Mouse (Mus musculus) liver, embryonic 14.5 days (tissue): ENCODE data around the gene Gm9970. TPM values are rescaled to one million over a fixed set of nuclear protein-coding genes. Genes with fewer than 3 reads are reported as not detected.
A peak's percentile ranks its signal among the peaks of the same experiment; 100 is the strongest.

Experiments
- ATAC-seq: fragments of 200-750 bp; cut with Nextera tagmentation; 2 replicates; pipeline ENCODE4 v1.8.0; 2017; ENCODE audit warnings: moderate number of reproducible peaks, mild to moderate bottlenecking, moderate library complexity; ENCODE audit not compliant: insufficient read depth
- DNase-seq, 3 experiments: peaks; one replicate each; pipeline ENCODE4 v3.0.0-alpha.2; 2012 to 2013; ENCODE audit warnings: low read depth in 3 of 3, low spot score in 3 of 3
- H3K27ac ChIP-seq: fragments of 300-500 bp; sonication (generic); 2 replicates; pipeline ENCODE4 v1.5.1; 2014; ENCODE audit warnings: moderate library complexity, mild to moderate bottlenecking, control low read depth, inconsistent platforms
- H3K27me3 ChIP-seq: fragments of 300-500 bp; sonication (generic); 2 replicates; pipeline ENCODE4 v1.6.1; 2014; ENCODE audit warnings: mild to moderate bottlenecking, low read length, moderate library complexity; ENCODE audit not compliant: control insufficient read depth, insufficient read depth
- H3K36me3 ChIP-seq: fragments of 300-500 bp; sonication (generic); replicated peaks from 2 replicates; pipeline ENCODE4 v1.6.1; 2014; ENCODE audit warnings: low read depth; ENCODE audit not compliant: control insufficient read depth, insufficient read depth
- H3K4me1 ChIP-seq, 2 experiments: fragments of 200-500 bp in 1 of 2; fragments of 300-500 bp in 1 of 2; sonication (generic) in 1 of 2; replicated peaks; 2 replicates each; pipeline ENCODE4 v1.6.1; 2012 to 2014; ENCODE audit warnings: antibody characterized with exemption in 1 of 2, inconsistent platforms in 1 of 2, low read length in 1 of 2; ENCODE audit not compliant: control insufficient read depth in 2 of 2, insufficient read depth in 2 of 2
- H3K4me2 ChIP-seq: fragments of 300-500 bp; sonication (generic); 2 replicates; pipeline ENCODE4 v1.6.1; 2014; ENCODE audit warnings: low read depth, mild to moderate bottlenecking, control low read depth, moderate library complexity
- H3K4me3 ChIP-seq, 2 experiments: fragments of 200-500 bp in 1 of 2; fragments of 300-500 bp in 1 of 2; sonication (generic) in 1 of 2; 2 replicates each; pipeline ENCODE4 v1.5.1; 2012 to 2014; ENCODE audit warnings: low read depth in 2 of 2, low read length in 2 of 2, mild to moderate bottlenecking in 2 of 2, control low read depth in 1 of 2, inconsistent platforms in 1 of 2, moderate library complexity in 1 of 2; ENCODE audit not compliant: insufficient read depth in 1 of 2
- H3K9ac ChIP-seq: fragments of 300-500 bp; sonication (generic); replicated peaks from 2 replicates; pipeline ENCODE4 v1.6.1; 2014; ENCODE audit warnings: mild to moderate bottlenecking, control low read depth, moderate library complexity
- H3K9me3 ChIP-seq: fragments of 300-500 bp; sonication (generic); 2 replicates; pipeline ENCODE4 v1.6.1; 2016; ENCODE audit warnings: low read length, mixed read lengths; ENCODE audit not compliant: control insufficient read depth
- CTCF ChIP-seq: IDR thresholded peaks from 2 replicates; pipeline ENCODE4 v1.5.1; 2016; ENCODE audit warnings: antibody characterized with exemption, low read depth, control low read depth
- EP300 ChIP-seq: IDR thresholded peaks from 2 replicates; pipeline ENCODE4 v1.6.1; 2016; ENCODE audit warnings: antibody characterized with exemption, low read depth
- WGBS: fragments of 180-500 bp; shearing (Covaris S2); extraction: QIAGEN DNeasy Blood & Tissue Kit; methylation state at CpG from one replicate; pipeline ENCODE4 v1.1.7; 2014; ENCODE audit not compliant: insufficient replicate concordance; 5-methylcytosine and 5-hydroxymethylcytosine counted together
- polyA plus RNA-seq, 2 experiments: library from polyadenylated mRNA; depleted of rRNA in 1 of 2; stranded (reverse) in 1 of 2; unstranded in 1 of 2; fragments of >200 nt; fragmentation: Nextera tagmentation in 1 of 2; extraction: Ambion mirVana in 1 of 2; gene quantifications; 2 replicates each; pipeline versions ENCODE4 v1.2.1 to v1.2.3; 2012 to 2014

Gene Gm9970
- polyA plus RNA-seq, 2 experiments, result 0.07 to 0.19 TPM

- ATAC-seq (peak; percentile 56), DNase-seq (peak in 1 of 3 experiments; percentile 40)
- peak overlapping the region; percentile 94 for H3K9ac ChIP-seq
- peak overlapping the region; percentile 83 for H3K27ac ChIP-seq
- peak overlapping the region; percentile 93 for H3K4me2 ChIP-seq
- TF ChIP-seq EP300 (no peak), CTCF (no peak)
- peak overlapping the region; percentile 75 to 79 for H3K4me3 ChIP-seq
- WGBS, result 9% methylated on average over 42 of the region's 42 CpGs
- peaks cover 52% of the 10 kb centered on the region for H3K36me3 ChIP-seq
- no peaks in the 10 kb centered on the region for H3K9me3 ChIP-seq
- no peaks in the 10 kb centered on the region for H3K27me3 ChIP-seq
- H3K4me1 ChIP-seq, result peaks cover 5 to 11% of the 10 kb centered on the region in 2 experiments
Observed at GRCm38 (mm10) chr5:31192045-31192938, 48.7 kb downstream of the Gm9970 start.

Other genes starting within 250 kb of the Gm9970 start
- gene Atraid, start 192.9 kb downstream of the Gm9970 start, polyA plus RNA-seq (2012; rRNA removed), result 28.8 and 31.0 TPM in 2 replicates
- gene Atraid, start 192.9 kb downstream of the Gm9970 start, polyA plus RNA-seq (2014; fragmentation: Nextera tagmentation; extraction: Ambion mirVana), result 50.4 and 53.2 TPM in 2 replicates
- gene Slc5a6, start 192.3 kb downstream of the Gm9970 start, polyA plus RNA-seq (2012; rRNA removed), result 4.2 and 5.2 TPM in 2 replicates
- 2.2 and 2.3 TPM in 2 replicates for gene Slc5a6, start 192.3 kb downstream of the Gm9970 start, polyA plus RNA-seq (2014; fragmentation: Nextera tagmentation; extraction: Ambion mirVana)
- 18.2 and 20.4 TPM in 2 replicates for gene Cad, start 186.5 kb downstream of the Gm9970 start, polyA plus RNA-seq (2012; rRNA removed)
- 14.0 and 15.8 TPM in 2 replicates for gene Cad, start 186.5 kb downstream of the Gm9970 start, polyA plus RNA-seq (2014; fragmentation: Nextera tagmentation; extraction: Ambion mirVana)
- not detected in 2 replicates for gene Dnajc5g, start 134.9 kb downstream of the Gm9970 start, polyA plus RNA-seq (2012; rRNA removed)
- gene Dnajc5g, start 134.9 kb downstream of the Gm9970 start, polyA plus RNA-seq (2014; fragmentation: Nextera tagmentation; extraction: Ambion mirVana), result not detected in 2 replicates
- 0.26 and 0.40 TPM in 2 replicates for gene Slc30a3, start 133.0 kb downstream of the Gm9970 start, polyA plus RNA-seq (2012; rRNA removed)
- gene Slc30a3, start 133.0 kb downstream of the Gm9970 start, polyA plus RNA-seq (2014; fragmentation: Nextera tagmentation; extraction: Ambion mirVana), result 0.14 and 0.41 TPM in 2 replicates
- gene Trim54, start 124.5 kb downstream of the Gm9970 start, polyA plus RNA-seq (2012; rRNA removed), result not detected in 2 replicates
- gene Trim54, start 124.5 kb downstream of the Gm9970 start, polyA plus RNA-seq (2014; fragmentation: Nextera tagmentation; extraction: Ambion mirVana), result not detected in 2 replicates
- not detected in 2 replicates for gene Ucn, start 102.4 kb downstream of the Gm9970 start, polyA plus RNA-seq (2012; rRNA removed)
- gene Ucn, start 102.4 kb downstream of the Gm9970 start, polyA plus RNA-seq (2014; fragmentation: Nextera tagmentation; extraction: Ambion mirVana), result not detected in 2 replicates
- gene Mpv17, start 87.0 kb downstream of the Gm9970 start, polyA plus RNA-seq (2012; rRNA removed), result 16.9 and 18.9 TPM in 2 replicates
- gene Mpv17, start 87.0 kb downstream of the Gm9970 start, polyA plus RNA-seq (2014; fragmentation: Nextera tagmentation; extraction: Ambion mirVana), result 14.2 and 16.0 TPM in 2 replicates
- gene Gm29609, start 61.3 kb downstream of the Gm9970 start, polyA plus RNA-seq (2012; rRNA removed), result 0.90 and 0.92 TPM in 2 replicates
- gene Gm29609, start 61.3 kb downstream of the Gm9970 start, polyA plus RNA-seq (2014; fragmentation: Nextera tagmentation; extraction: Ambion mirVana), result 0.66 and 0.77 TPM in 2 replicates
- gene Gtf3c2, start 61.1 kb downstream of the Gm9970 start, polyA plus RNA-seq (2012; rRNA removed), result 31.2 and 31.3 TPM in 2 replicates
- 22.8 and 25.3 TPM in 2 replicates for gene Gtf3c2, start 61.1 kb downstream of the Gm9970 start, polyA plus RNA-seq (2014; fragmentation: Nextera tagmentation; extraction: Ambion mirVana)
- gene Snx17, start 48.0 kb downstream of the Gm9970 start, polyA plus RNA-seq (2012; rRNA removed), result 20.7 and 23.7 TPM in 2 replicates
- gene Snx17, start 48.0 kb downstream of the Gm9970 start, polyA plus RNA-seq (2014; fragmentation: Nextera tagmentation; extraction: Ambion mirVana), result 36.4 and 37.6 TPM in 2 replicates
- 20.9 and 29.9 TPM in 2 replicates for gene Eif2b4, start 47.8 kb downstream of the Gm9970 start, polyA plus RNA-seq (2012; rRNA removed)
- 43.6 and 46.1 TPM in 2 replicates for gene Eif2b4, start 47.8 kb downstream of the Gm9970 start, polyA plus RNA-seq (2014; fragmentation: Nextera tagmentation; extraction: Ambion mirVana)
- 8.5 and 8.8 TPM in 2 replicates for gene Zfp513, start 38.9 kb downstream of the Gm9970 start, polyA plus RNA-seq (2012; rRNA removed)
- 0.80 and 1.2 TPM in 2 replicates for gene Zfp513, start 38.9 kb downstream of the Gm9970 start, polyA plus RNA-seq (2014; fragmentation: Nextera tagmentation; extraction: Ambion mirVana)
- gene Ppm1g, start 20.5 kb downstream of the Gm9970 start, polyA plus RNA-seq (2012; rRNA removed), result 76.0 and 115 TPM in 2 replicates
- 98.9 and 113 TPM in 2 replicates for gene Ppm1g, start 20.5 kb downstream of the Gm9970 start, polyA plus RNA-seq (2014; fragmentation: Nextera tagmentation; extraction: Ambion mirVana)
- 27.9 and 30.8 TPM in 2 replicates for gene Nrbp1, start 368 bp downstream of the Gm9970 start, polyA plus RNA-seq (2012; rRNA removed)
- gene Nrbp1, start 368 bp downstream of the Gm9970 start, polyA plus RNA-seq (2014; fragmentation: Nextera tagmentation; extraction: Ambion mirVana), result 39.4 and 43.4 TPM in 2 replicates
- 5.3 and 6.8 TPM in 2 replicates for gene Krtcap3, start 10.5 kb upstream of the Gm9970 start, polyA plus RNA-seq (2012; rRNA removed)
- 3.5 and 3.9 TPM in 2 replicates for gene Krtcap3, start 10.5 kb upstream of the Gm9970 start, polyA plus RNA-seq (2014; fragmentation: Nextera tagmentation; extraction: Ambion mirVana)
- gene Ift172, start 49.9 kb upstream of the Gm9970 start, polyA plus RNA-seq (2012; rRNA removed), result 3.6 and 3.7 TPM in 2 replicates
- gene Ift172, start 49.9 kb upstream of the Gm9970 start, polyA plus RNA-seq (2014; fragmentation: Nextera tagmentation; extraction: Ambion mirVana), result 3.1 and 3.3 TPM in 2 replicates
- gene Fndc4, start 54.8 kb upstream of the Gm9970 start, polyA plus RNA-seq (2012; rRNA removed), result 4.7 and 5.6 TPM in 2 replicates
- gene Fndc4, start 54.8 kb upstream of the Gm9970 start, polyA plus RNA-seq (2014; fragmentation: Nextera tagmentation; extraction: Ambion mirVana), result 3.3 and 3.7 TPM in 2 replicates
- gene Gckr, start 56.2 kb upstream of the Gm9970 start, polyA plus RNA-seq (2012; rRNA removed), result 16.3 and 16.4 TPM in 2 replicates
- gene Gckr, start 56.2 kb upstream of the Gm9970 start, polyA plus RNA-seq (2014; fragmentation: Nextera tagmentation; extraction: Ambion mirVana), result 13.3 and 16.0 TPM in 2 replicates
- gene Zfp512, start 211.2 kb upstream of the Gm9970 start, polyA plus RNA-seq (2012; rRNA removed), result 5.8 and 8.2 TPM in 2 replicates
- gene Zfp512, start 211.2 kb upstream of the Gm9970 start, polyA plus RNA-seq (2014; fragmentation: Nextera tagmentation; extraction: Ambion mirVana), result 8.9 and 10.8 TPM in 2 replicates
- 0.02 TPM in 1 of 2 replicates, not detected in the other for gene 4930548H24Rik, start 244.5 kb upstream of the Gm9970 start, polyA plus RNA-seq (2012; rRNA removed)
- not detected in 2 replicates for gene 4930548H24Rik, start 244.5 kb upstream of the Gm9970 start, polyA plus RNA-seq (2014; fragmentation: Nextera tagmentation; extraction: Ambion mirVana)